Mouse (Mus musculus) midbrain, embryonic 14.5 days (tissue): Measurements from ENCODE around the gene Krt20. TPM values are rescaled to one million over a fixed set of nuclear protein-coding genes. Genes with fewer than 3 reads are reported as not detected.

ENCODE experiments used
- ATAC-seq: fragments of 200-750 bp; cut with Nextera tagmentation; 2 replicates; pipeline ENCODE4 v1.8.0; 2017; ENCODE audit warnings: moderate number of reproducible peaks, moderate library complexity; ENCODE audit not compliant: low FRiP score, low TSS enrichment
- DNase-seq: peaks from one replicate; pipeline ENCODE4 v3.0.0-alpha.2; 2015
- H3K27ac ChIP-seq: fragments of 300-500 bp; sonication (generic); replicated peaks from 2 replicates; pipeline ENCODE4 v1.5.1; 2014; ENCODE audit warnings: mild to moderate bottlenecking, low read depth, low read length, moderate library complexity
- H3K27me3 ChIP-seq: fragments of 300-500 bp; sonication (generic); 2 replicates; pipeline ENCODE4 v1.6.1; 2014; ENCODE audit warnings: low read length, control low read depth, mixed read lengths; ENCODE audit not compliant: control insufficient read depth, insufficient read depth
- H3K36me3 ChIP-seq: fragments of 300-500 bp; sonication (generic); 2 replicates; pipeline ENCODE4 v1.6.1; 2014; ENCODE audit warnings: low read length, control low read depth; ENCODE audit not compliant: control insufficient read depth, insufficient read depth
- H3K4me1 ChIP-seq: fragments of 300-500 bp; sonication (generic); 2 replicates; pipeline ENCODE4 v1.6.1; 2014; ENCODE audit warnings: mild to moderate bottlenecking, antibody characterized with exemption, low read length, control low read depth; ENCODE audit not compliant: control insufficient read depth, insufficient read depth
- H3K4me2 ChIP-seq: fragments of 300-500 bp; sonication (generic); 2 replicates; pipeline ENCODE4 v1.6.1; 2014; ENCODE audit warnings: mild to moderate bottlenecking, low read length, moderate library complexity
- H3K4me3 ChIP-seq: fragments of 300-500 bp; sonication (generic); replicated peaks from 2 replicates; pipeline ENCODE4 v1.5.1; 2014; ENCODE audit warnings: low read depth, low read length
- H3K9ac ChIP-seq: fragments of 300-500 bp; sonication (generic); replicated peaks from 2 replicates; pipeline ENCODE4 v1.6.1; 2014; ENCODE audit warnings: mild to moderate bottlenecking, low read length, moderate library complexity
- H3K9me3 ChIP-seq: fragments of 300-500 bp; sonication (generic); 2 replicates; pipeline ENCODE4 v1.6.1; 2016; ENCODE audit warnings: low read length, control low read depth, mixed read lengths; ENCODE audit not compliant: control insufficient read depth
- WGBS: fragments of 180-500 bp; shearing (Covaris S2); extraction: QIAGEN DNeasy Blood & Tissue Kit; methylation state at CpG from one replicate; pipeline ENCODE4 v1.1.7; 2014; 5-methylcytosine and 5-hydroxymethylcytosine counted together
- polyA plus RNA-seq: library from polyadenylated mRNA; unstranded; fragments of >200 nt; fragmentation: Nextera tagmentation; extraction: Ambion mirVana; gene quantifications from 2 replicates; pipeline ENCODE4 v1.2.1, GENCODE M21; 2014

The Krt20 gene
- polyA plus RNA-seq, 1 experiment from 2014 or later, result 0.11 TPM

GRCm38 (mm10) chr11:99385813-99386721 is 51.9 kb downstream of the Krt20 start:
- DNase-seq, result peak; percentile 91
- Histone ChIP-seq H3K4me2 (peak overlapping the region; percentile 75), H3K9ac (peak overlapping the region; percentile 66), H3K9me3 (no peaks in the 10 kb centered on the region), H3K4me1 (no peaks in the 10 kb centered on the region), H3K36me3 (no peaks in the 10 kb centered on the region), H3K27ac (peak overlapping the region; percentile 95), H3K4me3 (peak overlapping the region; percentile 55), H3K27me3 (peaks cover 8% of the 10 kb centered on the region)
- ATAC-seq, result peak; percentile 76; the same call in 1 of the 2 replicates
- WGBS, result 2% methylated on average over 71 of the region's 71 CpGs

GRCm38 (mm10) chr11:99379568-99379967 is 58.4 kb downstream of the Krt20 start:
- DNase-seq, result peak; percentile 89
- Histone ChIP-seq H3K27ac (no peak overlapping the region), H3K27me3 (peaks cover 11% of the 10 kb centered on the region), H3K36me3 (no peaks in the 10 kb centered on the region), H3K4me3 (no peak overlapping the region), H3K9me3 (no peaks in the 10 kb centered on the region), H3K9ac (no peak overlapping the region), H3K4me1 (no peaks in the 10 kb centered on the region), H3K4me2 (no peak overlapping the region)
- ATAC-seq, result no peak
- 15% methylated on average over 5 of the region's 5 CpGs for WGBS

Other genes with a start within 250 kb of the Krt20 start
- gene Smarce1, start 207.1 kb downstream of the Krt20 start, polyA plus RNA-seq, result 173 and 222 TPM in 2 replicates
- 4.1 and 6.9 TPM in 2 replicates for gene Krt222, start 194.1 kb downstream of the Krt20 start, polyA plus RNA-seq
- gene Krt24, start 152.9 kb downstream of the Krt20 start, polyA plus RNA-seq, result not detected in 2 replicates
- 0.11 TPM in 1 of 2 replicates, not detected in the other for gene Krt25, start 115.2 kb downstream of the Krt20 start, polyA plus RNA-seq
- gene Krt26, start 100.2 kb downstream of the Krt20 start, polyA plus RNA-seq, result 0.28 and 0.51 TPM in 2 replicates
- gene Krt27, start 87.0 kb downstream of the Krt20 start, polyA plus RNA-seq, result not detected in 2 replicates
- 0.17 and 0.26 TPM in 2 replicates for gene Krt28, start 63.2 kb downstream of the Krt20 start, polyA plus RNA-seq
- gene Krt10, start 48.8 kb downstream of the Krt20 start, polyA plus RNA-seq, result 33.8 and 37.9 TPM in 2 replicates
- gene Krt12, start 15.9 kb downstream of the Krt20 start, polyA plus RNA-seq, result not detected in 2 replicates
- 0.39 TPM in 1 of 2 replicates, not detected in the other for gene Krt23, start 55.0 kb upstream of the Krt20 start, polyA plus RNA-seq
- not detected in 2 replicates for gene Krt39, start 83.2 kb upstream of the Krt20 start, polyA plus RNA-seq
- gene Krt40, start 105.0 kb upstream of the Krt20 start, polyA plus RNA-seq, result not detected in 2 replicates
- gene Krtap3-3, start 112.7 kb upstream of the Krt20 start, polyA plus RNA-seq, result not detected in 2 replicates
- not detected in 2 replicates for gene Krtap3-2, start 118.7 kb upstream of the Krt20 start, polyA plus RNA-seq
- gene Gm11939, start 121.3 kb upstream of the Krt20 start, polyA plus RNA-seq, result not detected in 2 replicates
- gene Krtap3-1, start 128.5 kb upstream of the Krt20 start, polyA plus RNA-seq, result not detected in 2 replicates
- gene Krtap1-5, start 142.9 kb upstream of the Krt20 start, polyA plus RNA-seq, result not detected in 2 replicates
- not detected in 2 replicates for gene Krtap1-4, start 145.5 kb upstream of the Krt20 start, polyA plus RNA-seq
- gene Krtap1-3, start 153.2 kb upstream of the Krt20 start, polyA plus RNA-seq, result not detected in 2 replicates
- not detected in 2 replicates for gene Krtap9-3, start 160.0 kb upstream of the Krt20 start, polyA plus RNA-seq
- gene Gm11938, start 165.2 kb upstream of the Krt20 start, polyA plus RNA-seq, result not detected in 2 replicates
- gene Gm11937, start 172.0 kb upstream of the Krt20 start, polyA plus RNA-seq, result not detected in 2 replicates
- gene Krtap2-4, start 176.7 kb upstream of the Krt20 start, polyA plus RNA-seq, result not detected in 2 replicates
- gene Gm11562, start 182.3 kb upstream of the Krt20 start, polyA plus RNA-seq, result not detected in 2 replicates
- gene Krtap4-1, start 190.1 kb upstream of the Krt20 start, polyA plus RNA-seq, result not detected in 2 replicates
- gene Krtap4-2, start 196.9 kb upstream of the Krt20 start, polyA plus RNA-seq, result not detected in 2 replicates
- gene Krtap4-7, start 205.9 kb upstream of the Krt20 start, polyA plus RNA-seq, result not detected in 2 replicates
- not detected in 2 replicates for gene Gm11555, start 212.1 kb upstream of the Krt20 start, polyA plus RNA-seq
- gene Gm11563, start 220.8 kb upstream of the Krt20 start, polyA plus RNA-seq, result not detected in 2 replicates
- not detected in 2 replicates for gene Krtap4-6, start 227.8 kb upstream of the Krt20 start, polyA plus RNA-seq